Mouse (Mus musculus): Measurements from ENCODE around the gene Cntnap2.
"Not testable (repeated sequence)": the region's sequence is repeated elsewhere in the genome, so short reads cannot be mapped to it uniquely, and the experiment has no call there.

The Cntnap2 gene

GRCm38 (mm10) chr6:46362156-46362555 lies 1303.0 kb downstream of the Cntnap2 start:
- DNase-seq: peak; percentile 2

GRCm38 (mm10) chr6:46398725-46399589 lies 1339.8 kb downstream of the Cntnap2 start:
- DNase-seq: peak; percentile 19

GRCm38 (mm10) chr6:46414154-46414553 lies 1355.0 kb downstream of the Cntnap2 start:
- DNase-seq: no peak

GRCm38 (mm10) chr6:46414562-46414961 lies 1355.4 kb downstream of the Cntnap2 start:
- no peak for DNase-seq

GRCm38 (mm10) chr6:46419827-46420226 lies 1360.7 kb downstream of the Cntnap2 start:
- no peak for DNase-seq

GRCm38 (mm10) chr6:46420349-46420748 lies 1361.2 kb downstream of the Cntnap2 start:
- no peak for DNase-seq

- no peak for DNase-seq
Observed at GRCm38 (mm10) chr6:46428231-46428630, 1369.1 kb downstream of the Cntnap2 start.

GRCm38 (mm10) chr6:46450917-46451638 lies 1391.9 kb downstream of the Cntnap2 start:
- DNase-seq: no peak

GRCm38 (mm10) chr6:46472683-46473082 lies 1413.5 kb downstream of the Cntnap2 start:
- DNase-seq: no peak

- DNase-seq: no peak
Observed at GRCm38 (mm10) chr6:46484392-46484791, 1425.2 kb downstream of the Cntnap2 start.

GRCm38 (mm10) chr6:46502786-46503185 lies 1443.6 kb downstream of the Cntnap2 start:
- DNase-seq: no peak

- DNase-seq: no peak
Observed at GRCm38 (mm10) chr6:46512841-46513240, 1453.7 kb downstream of the Cntnap2 start.

GRCm38 (mm10) chr6:46537586-46537985 lies 1478.4 kb downstream of the Cntnap2 start:
- DNase-seq: not testable (repeated sequence)

- DNase-seq: peak; percentile 16
Observed at GRCm38 (mm10) chr6:46563470-46563869, 1504.3 kb downstream of the Cntnap2 start.

GRCm38 (mm10) chr6:46575055-46575454 lies 1515.9 kb downstream of the Cntnap2 start:
- DNase-seq: no peak

- DNase-seq: no peak
Observed at GRCm38 (mm10) chr6:46612365-46612764, 1553.2 kb downstream of the Cntnap2 start.

GRCm38 (mm10) chr6:46612872-46613271 lies 1553.7 kb downstream of the Cntnap2 start:
- DNase-seq: no peak

GRCm38 (mm10) chr6:46669018-46669417 lies 1609.9 kb downstream of the Cntnap2 start:
- DNase-seq: no peak

GRCm38 (mm10) chr6:46675081-46675480 lies 1615.9 kb downstream of the Cntnap2 start:
- DNase-seq: no peak

GRCm38 (mm10) chr6:46675621-46676020 lies 1616.5 kb downstream of the Cntnap2 start:
- DNase-seq: peak; percentile 46

- no peak for DNase-seq
Observed at GRCm38 (mm10) chr6:46696187-46696586, 1637.0 kb downstream of the Cntnap2 start.

GRCm38 (mm10) chr6:46699343-46699742 lies 1640.2 kb downstream of the Cntnap2 start:
- no peak for DNase-seq

GRCm38 (mm10) chr6:46704293-46705170 lies 1645.4 kb downstream of the Cntnap2 start:
- DNase-seq: peak; percentile 61

Measured in right cerebral cortex, adult 18-20 months (tissue).